Mouse (Mus musculus): ENCODE measurements at regions not wholly inside any gene's neighbourhood (a gene's known extent, or its start where the extent isn't known, plus 50 kb on each side); places are given as distances from the start of the nearest gene placed in this dataset.

DNA sequence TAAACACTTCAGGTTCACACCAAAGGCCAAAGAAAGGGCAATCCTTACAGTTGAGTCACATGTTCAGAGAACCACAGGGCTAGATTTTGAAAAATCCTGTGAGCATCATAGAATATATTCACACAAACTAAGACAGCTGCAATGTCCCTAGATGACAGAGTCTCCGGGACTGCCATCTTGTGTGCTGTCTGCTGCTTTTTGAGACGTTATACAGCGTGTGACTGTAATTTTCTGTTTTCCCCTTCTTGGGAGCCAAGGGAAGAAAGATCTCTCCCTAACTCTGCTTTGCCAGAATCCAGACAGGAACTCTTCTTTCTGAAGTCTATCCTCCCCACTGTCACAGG is 109.1 kb upstream of the Arhgap5 start:
- no peaks in the 10 kb centered on the region for H3K27me3 ChIP-seq (ENCODE audit: control insufficient read depth, insufficient read depth, insufficient read length)
- H3K79me3 ChIP-seq (ENCODE audit: low read depth), result no peaks in the 10 kb centered on the region
- H3K36me3 ChIP-seq (ENCODE audit: control insufficient read depth, insufficient read depth), result no peaks in the 10 kb centered on the region
- TF ChIP-seq MYOD1 (IDR thresholded peaks at IDR 0.05; ENCODE audit: control insufficient read depth, insufficient read length, low read depth), result no peak
- no peak for TF ChIP-seq CTCF (IDR thresholded peaks at IDR 0.05; ENCODE audit: control insufficient read depth, insufficient read depth, insufficient read length)
- no peak for TF ChIP-seq USF1 (IDR thresholded peaks at IDR 0.05; ENCODE audit: low read depth)
- no peak for TF ChIP-seq FOSL1 (IDR thresholded peaks at IDR 0.05; ENCODE audit: insufficient read depth, low read length, poor library complexity, severe bottlenecking)
- TF ChIP-seq MYOG (IDR thresholded peaks at IDR 0.05; ENCODE audit: control insufficient read depth, extremely low read depth, insufficient read length), result no peak
- no peak for TF ChIP-seq MAX (IDR thresholded peaks at IDR 0.05)
- no peak for TF ChIP-seq CEBPB (IDR thresholded peaks at IDR 0.05; ENCODE audit: low read depth)
- no peak overlapping the region for H3ac ChIP-seq (ENCODE audit: control insufficient read depth, insufficient read length, low read depth)
- H3K4me3 ChIP-seq (ENCODE audit: insufficient read depth, poor library complexity, severe bottlenecking), result no peak overlapping the region
- no peaks in the 10 kb centered on the region for H3K79me2 ChIP-seq (ENCODE audit: control insufficient read depth, insufficient read depth)

GRCm38 (mm10) chr12:52395111-52395510 is 108.7 kb upstream of the Arhgap5 start:
- Histone ChIP-seq H3K79me2 (ENCODE audit: control insufficient read depth, insufficient read depth) (no peaks in the 10 kb centered on the region), H3ac (ENCODE audit: control insufficient read depth, insufficient read length, low read depth) (no peak overlapping the region), H3K79me3 (ENCODE audit: low read depth) (no peaks in the 10 kb centered on the region), H3K36me3 (ENCODE audit: control insufficient read depth, insufficient read depth) (no peaks in the 10 kb centered on the region), H3K4me3 (ENCODE audit: insufficient read depth, poor library complexity, severe bottlenecking) (no peak overlapping the region), H3K27me3 (ENCODE audit: control insufficient read depth, insufficient read depth, insufficient read length) (no peaks in the 10 kb centered on the region)
- no peak for TF ChIP-seq CEBPB (IDR thresholded peaks at IDR 0.05; ENCODE audit: low read depth)
- no peak for TF ChIP-seq MAX (IDR thresholded peaks at IDR 0.05)
- TF ChIP-seq USF1 (IDR thresholded peaks at IDR 0.05; ENCODE audit: low read depth), result no peak
- TF ChIP-seq FOSL1 (IDR thresholded peaks at IDR 0.05; ENCODE audit: insufficient read depth, low read length, poor library complexity, severe bottlenecking), result no peak
- TF ChIP-seq CTCF (IDR thresholded peaks at IDR 0.05; ENCODE audit: control insufficient read depth, insufficient read depth, insufficient read length), result no peak
- TF ChIP-seq MYOD1 (IDR thresholded peaks at IDR 0.05; ENCODE audit: control insufficient read depth, insufficient read length, low read depth), result no peak
- TF ChIP-seq MYOG (IDR thresholded peaks at IDR 0.05; ENCODE audit: control insufficient read depth, extremely low read depth, insufficient read length), result no peak

DNA sequence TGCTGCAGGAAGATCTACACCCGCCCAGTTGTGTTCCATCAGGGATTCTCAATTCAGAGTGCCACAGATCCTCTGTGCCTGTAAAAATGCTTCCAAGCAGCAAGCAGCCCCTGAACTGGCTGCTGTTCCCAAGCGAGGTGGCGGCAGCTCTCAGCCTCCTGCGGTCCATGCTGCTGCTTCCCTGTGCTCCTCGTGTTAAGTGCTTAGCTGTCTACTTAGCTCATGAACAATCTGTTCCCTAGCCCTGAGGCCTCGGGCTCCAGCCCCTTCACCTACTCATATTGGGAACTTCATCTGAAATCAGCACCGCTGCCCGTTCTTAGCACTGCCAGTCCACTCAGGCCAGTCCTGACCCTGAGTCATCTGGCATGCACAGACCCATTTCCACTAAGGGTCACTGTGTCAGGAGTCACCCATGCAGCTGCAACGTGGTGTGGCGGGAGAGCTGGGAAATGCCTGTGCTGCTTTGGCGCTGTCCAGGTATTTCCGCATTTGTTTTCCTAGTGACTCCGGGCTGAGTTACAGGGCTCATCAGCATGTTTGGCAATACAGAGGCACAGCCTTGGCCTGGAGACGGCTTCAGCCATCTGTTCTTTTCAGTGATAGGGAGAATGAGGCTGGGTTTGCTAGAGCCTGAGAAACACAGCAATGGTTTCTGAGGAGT is 107.5 kb upstream of the Arhgap5 start:
- no peak overlapping the region for H3K4me3 ChIP-seq (ENCODE audit: insufficient read depth, poor library complexity, severe bottlenecking)
- H3K79me3 ChIP-seq (ENCODE audit: low read depth), result no peaks in the 10 kb centered on the region
- no peaks in the 10 kb centered on the region for H3K36me3 ChIP-seq (ENCODE audit: control insufficient read depth, insufficient read depth)
- peak; percentile 5 for TF ChIP-seq MYOD1 (IDR thresholded peaks at IDR 0.05; ENCODE audit: control insufficient read depth, insufficient read length, low read depth)
- TF ChIP-seq FOSL1 (IDR thresholded peaks at IDR 0.05; ENCODE audit: insufficient read depth, low read length, poor library complexity, severe bottlenecking), result no peak
- no peaks in the 10 kb centered on the region for H3K79me2 ChIP-seq (ENCODE audit: control insufficient read depth, insufficient read depth)
- peak overlapping the region; percentile 24 for H3ac ChIP-seq (ENCODE audit: control insufficient read depth, insufficient read length, low read depth)
- no peaks in the 10 kb centered on the region for H3K27me3 ChIP-seq (ENCODE audit: control insufficient read depth, insufficient read depth, insufficient read length)

DNA sequence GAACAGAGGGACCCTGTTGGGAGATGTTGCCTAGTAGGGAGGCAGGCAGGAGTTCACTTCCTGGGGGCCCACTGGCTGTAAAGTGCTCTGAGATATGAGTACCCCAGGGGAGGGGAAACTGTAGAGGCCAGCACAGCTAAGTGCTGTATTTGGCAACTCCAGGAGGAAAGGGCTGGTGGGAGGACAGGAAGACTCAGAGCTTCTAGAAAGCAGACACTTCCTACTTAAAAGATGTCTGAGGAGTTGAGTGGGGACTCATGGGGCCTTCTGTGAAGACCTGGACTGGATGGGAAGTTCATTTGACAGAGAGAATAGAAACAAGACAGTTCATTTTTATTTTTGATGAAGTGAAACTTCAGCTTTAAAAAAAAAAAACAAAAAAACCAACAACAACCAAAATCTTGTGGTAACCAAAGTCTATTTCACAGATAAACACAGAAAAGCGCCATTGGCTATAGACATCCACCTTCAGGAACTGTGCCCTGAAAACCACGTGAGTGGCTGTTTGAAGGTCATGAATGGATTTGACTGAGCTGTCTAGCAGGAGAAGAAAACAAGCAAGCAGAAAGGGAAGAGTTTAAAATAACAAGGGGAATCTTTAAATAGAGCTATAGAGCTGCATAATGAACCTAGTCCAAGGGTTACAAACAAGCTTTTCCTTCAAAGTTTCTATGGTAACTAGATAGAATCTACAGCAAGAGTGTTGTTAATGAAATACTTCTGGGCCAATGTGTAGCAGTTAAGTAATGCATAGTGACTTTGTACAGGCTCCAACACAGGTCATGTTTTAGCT is 105.9 kb upstream of the Arhgap5 start:
- H3K36me3 ChIP-seq (ENCODE audit: control insufficient read depth, insufficient read depth), result no peaks in the 10 kb centered on the region
- H3K79me3 ChIP-seq (ENCODE audit: low read depth), result no peaks in the 10 kb centered on the region
- H3K4me3 ChIP-seq (ENCODE audit: insufficient read depth, poor library complexity, severe bottlenecking), result no peak overlapping the region
- no peak overlapping the region for H3ac ChIP-seq (ENCODE audit: control insufficient read depth, insufficient read length, low read depth)
- H3K79me2 ChIP-seq (ENCODE audit: control insufficient read depth, insufficient read depth), result no peaks in the 10 kb centered on the region
- no peaks in the 10 kb centered on the region for H3K27me3 ChIP-seq (ENCODE audit: control insufficient read depth, insufficient read depth, insufficient read length)
- no peak for TF ChIP-seq FOSL1 (IDR thresholded peaks at IDR 0.05; ENCODE audit: insufficient read depth, low read length, poor library complexity, severe bottlenecking)
- TF ChIP-seq USF1 (IDR thresholded peaks at IDR 0.05; ENCODE audit: low read depth), result no peak
- TF ChIP-seq MYOG (IDR thresholded peaks at IDR 0.05; ENCODE audit: control insufficient read depth, extremely low read depth, insufficient read length), result no peak
- TF ChIP-seq CEBPB (IDR thresholded peaks at IDR 0.05; ENCODE audit: low read depth), result no peak
- TF ChIP-seq CTCF (IDR thresholded peaks at IDR 0.05; ENCODE audit: control insufficient read depth, insufficient read depth, insufficient read length), result no peak
- TF ChIP-seq MAX (IDR thresholded peaks at IDR 0.05), result no peak
- TF ChIP-seq MYOD1 (IDR thresholded peaks at IDR 0.05; ENCODE audit: control insufficient read depth, insufficient read length, low read depth), result no peak

DNA sequence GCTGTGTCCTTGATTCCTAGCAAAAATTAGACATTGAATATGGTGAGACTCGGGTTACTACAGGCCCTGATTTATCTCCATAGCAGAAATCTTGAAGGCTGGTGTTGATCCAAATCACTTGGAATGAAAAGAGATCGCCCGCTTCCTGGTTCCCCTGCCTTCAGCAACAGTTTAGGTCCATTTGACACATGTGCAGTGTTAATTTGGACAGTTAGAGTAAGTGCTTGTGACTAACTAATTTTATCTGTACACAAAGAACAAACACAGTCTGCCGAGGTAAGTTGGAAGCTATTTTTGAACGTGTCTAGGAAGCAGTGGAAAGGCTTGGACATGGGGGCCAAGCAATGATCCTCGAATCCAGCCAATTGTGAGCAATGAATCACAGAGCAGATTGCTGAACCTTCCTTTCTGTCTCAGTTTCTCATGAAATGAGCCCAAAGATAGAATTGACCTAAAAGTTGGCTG is 105.2 kb upstream of the Arhgap5 start:
- no peaks in the 10 kb centered on the region for H3K79me2 ChIP-seq (ENCODE audit: control insufficient read depth, insufficient read depth)
- no peaks in the 10 kb centered on the region for H3K27me3 ChIP-seq (ENCODE audit: control insufficient read depth, insufficient read depth, insufficient read length)

More for the DNA sequence above, 105.2 kb upstream of the Arhgap5 start:
- H3K79me3 ChIP-seq (ENCODE audit: low read depth), result no peaks in the 10 kb centered on the region
- H3ac ChIP-seq (ENCODE audit: control insufficient read depth, insufficient read length, low read depth), result no peak overlapping the region
- H3K4me3 ChIP-seq (ENCODE audit: insufficient read depth, poor library complexity, severe bottlenecking), result no peak overlapping the region
- TF ChIP-seq CTCF (IDR thresholded peaks at IDR 0.05; ENCODE audit: control insufficient read depth, insufficient read depth, insufficient read length) (no peak), FOSL1 (IDR thresholded peaks at IDR 0.05; ENCODE audit: insufficient read depth, low read length, poor library complexity, severe bottlenecking) (no peak), MYOD1 (IDR thresholded peaks at IDR 0.05; ENCODE audit: control insufficient read depth, insufficient read length, low read depth) (no peak), USF1 (IDR thresholded peaks at IDR 0.05; ENCODE audit: low read depth) (no peak)
- H3K36me3 ChIP-seq (ENCODE audit: control insufficient read depth, insufficient read depth), result no peaks in the 10 kb centered on the region
